Mouse (Mus musculus) thymus, postnatal 36 days (tissue): ENCODE results near the gene Spty2d1.

Experiments used
- DNase-seq, 2 experiments: peaks; one replicate each; pipeline ENCODE4 v3.0.0; 2022; ENCODE audit warnings: mixed read lengths in 2 of 2

Gene Spty2d1

GRCm38 (mm10) chr7:46986646-46987045, 21.6 kb downstream of the Spty2d1 start:
- DNase-seq = no peak

- DNase-seq = no peak
These were observed 22.3 kb downstream of the Spty2d1 start for GRCm38 (mm10) chr7:46985718-46986505.

DNA sequence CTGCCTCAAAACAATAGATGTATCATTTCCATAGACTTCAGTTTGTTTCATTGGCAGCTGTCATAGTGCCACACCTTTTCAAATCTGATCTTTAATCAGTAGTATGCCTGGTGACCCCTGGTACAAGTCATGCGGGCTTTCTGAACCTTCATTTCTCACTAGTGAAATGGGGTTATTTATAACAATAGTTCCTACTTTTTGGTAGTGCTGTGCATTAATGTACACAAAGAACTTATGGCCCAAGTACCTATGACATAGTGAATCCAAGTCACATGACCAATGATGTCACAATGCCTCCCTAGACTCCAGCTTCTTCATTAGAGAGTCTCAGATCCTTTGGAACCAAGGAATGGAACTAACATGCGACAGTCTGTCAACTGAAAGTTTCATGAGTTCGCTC, 24.9 kb downstream of the Spty2d1 start, which contains the start of gene Gm9999:
Gene Gm9999, plus strand, starts transcription at position 301 of the 400 bp plus-strand sequence.
- DNase-seq = no peak

GRCm38 (mm10) chr7:46975456-46975855, 32.8 kb downstream of the Spty2d1 start:
- DNase-seq = no peak

GRCm38 (mm10) chr7:46974648-46975047, 33.6 kb downstream of the Spty2d1 start:
- DNase-seq = no peak

DNA sequence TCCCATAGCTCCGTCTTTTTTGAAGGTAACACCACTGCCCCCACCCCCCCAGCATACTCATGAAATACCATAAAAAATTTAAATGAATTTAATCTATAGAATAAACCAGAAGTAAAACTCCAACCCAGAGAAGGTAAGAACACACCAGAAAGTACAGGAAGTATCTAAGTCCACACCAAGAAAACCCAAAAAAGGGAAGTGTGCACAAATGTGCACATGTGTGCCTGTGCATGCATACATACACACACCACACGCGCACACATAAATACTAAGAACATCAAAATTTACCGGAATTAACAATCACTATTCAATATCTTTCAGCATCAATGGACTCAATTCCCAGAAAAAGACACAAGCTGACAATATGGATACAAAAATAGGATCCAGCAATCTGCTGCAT, 38.3 kb downstream of the Spty2d1 start:
- DNase-seq = no peak

DNA sequence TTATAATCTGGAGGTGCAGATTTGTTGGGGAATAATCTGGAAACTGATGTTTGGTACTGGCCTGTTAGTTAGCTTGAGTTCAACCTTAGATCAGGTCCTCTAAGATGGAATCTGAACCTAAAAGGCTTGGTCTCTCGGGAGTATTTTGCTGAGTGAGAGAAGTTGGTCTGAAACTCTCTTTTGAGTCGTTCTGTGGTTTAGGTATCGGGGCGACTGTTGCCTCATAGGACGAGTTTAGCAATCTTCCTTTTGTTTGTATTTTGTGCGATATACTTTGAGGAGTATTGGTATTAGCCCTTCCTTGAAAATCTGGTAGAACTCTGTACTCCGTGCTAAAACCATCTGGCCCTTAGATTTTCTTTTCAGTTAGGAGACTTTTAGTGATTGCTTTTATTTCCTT, 44.1 kb downstream of the Spty2d1 start:
- DNase-seq = no peak

DNA sequence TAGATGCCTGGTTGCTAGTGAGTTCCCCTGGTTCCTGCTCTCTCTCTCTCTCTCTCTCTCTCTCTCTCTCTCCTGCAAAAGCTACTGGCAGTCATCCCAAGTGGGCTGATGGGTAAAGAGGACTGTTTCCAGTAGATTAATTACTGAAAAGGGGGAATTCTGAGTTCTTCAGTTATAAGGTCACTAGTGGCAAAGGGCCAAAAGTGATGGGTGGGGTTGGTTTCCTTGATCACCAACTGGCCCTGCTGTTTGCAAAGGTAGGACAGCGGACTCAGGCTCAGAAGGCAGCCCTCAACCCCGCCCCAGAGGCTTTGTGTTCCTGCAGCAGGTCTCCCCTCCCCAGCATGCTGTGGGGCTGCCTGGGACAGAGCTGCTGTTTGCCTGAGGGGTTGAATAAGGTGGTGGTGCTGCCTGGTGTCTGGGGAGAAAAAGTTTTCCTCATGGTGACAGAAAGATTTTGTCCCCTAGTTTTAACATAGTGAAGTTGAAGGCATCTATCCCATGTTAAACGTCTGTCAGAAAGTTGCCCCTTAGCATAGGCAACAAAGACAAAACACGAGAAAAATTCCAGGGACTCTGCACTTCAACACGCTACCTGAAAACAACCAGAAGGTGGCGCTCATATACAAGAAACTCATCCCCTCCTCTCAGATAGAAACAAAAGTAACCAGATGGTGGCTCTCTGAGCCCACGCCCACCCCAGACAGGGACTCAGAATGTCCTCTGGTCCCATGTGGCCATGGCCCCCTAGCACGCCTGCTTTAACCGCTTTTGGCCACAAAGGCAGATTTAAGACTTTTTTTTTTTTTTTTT, 45.2 kb downstream of the Spty2d1 start:
- peak; percentile 52 to 53 for DNase-seq

GRCm38 (mm10) chr7:46962132-46962531, 46.1 kb downstream of the Spty2d1 start:
- no peak for DNase-seq

DNA sequence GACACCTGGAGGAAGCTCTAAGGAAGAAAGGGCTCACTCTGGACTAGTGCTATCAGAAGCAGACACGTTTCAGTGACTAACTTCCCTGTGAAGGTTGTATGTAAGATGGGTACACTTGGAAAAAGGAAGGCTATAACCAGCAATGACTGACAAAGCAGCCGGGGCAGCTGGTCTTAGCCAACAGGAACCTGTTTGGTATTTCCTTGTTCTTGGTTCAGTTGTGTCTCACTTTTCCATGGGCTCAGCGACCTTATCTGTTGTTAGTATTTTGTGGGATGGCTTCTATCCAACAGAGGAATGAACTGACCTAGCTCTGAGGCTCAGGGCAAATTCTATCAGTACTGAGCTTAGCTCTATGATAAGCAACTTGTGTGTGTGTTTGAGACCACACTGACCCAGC, 47.2 kb downstream of the Spty2d1 start:
- no peak for DNase-seq

GRCm38 (mm10) chr7:46958853-46959252, 49.4 kb downstream of the Spty2d1 start:
- DNase-seq = no peak

GRCm38 (mm10) chr7:46957831-46958691, 50.1 kb downstream of the Spty2d1 start, which contains the start of gene Uevld:
TSS of gene Uevld (minus strand) at chr7:46958527.
- peak; percentile 88 to 89 for DNase-seq
